Mouse (Mus musculus): Measurements from ENCODE around the gene Fezf1. TPM values are rescaled to one million over a fixed set of nuclear protein-coding genes. Genes with fewer than 3 reads are reported as not detected.

Fezf1 gene
- total RNA-seq, 2 experiments from 2014 or later = not detected

GRCm38 (mm10) chr6:23249053-23249401, 865 bp upstream of the Fezf1 start:
- ATAC-seq (replicated peaks; ENCODE audit: low FRiP score, poor library complexity, severe bottlenecking) = no peak

GRCm38 (mm10) chr6:23247512-23248312, 450 bp downstream of the Fezf1 start:
- no peak for ATAC-seq (replicated peaks; ENCODE audit: low FRiP score, poor library complexity, severe bottlenecking)

GRCm38 (mm10) chr6:23246790-23247511, 1.2 kb downstream of the Fezf1 start:
- ATAC-seq (replicated peaks; ENCODE audit: low FRiP score, poor library complexity, severe bottlenecking) = no peak

- ATAC-seq (replicated peaks; ENCODE audit: low FRiP score, poor library complexity, severe bottlenecking) = no peak
These were observed 1.9 kb downstream of the Fezf1 start for GRCm38 (mm10) chr6:23246061-23246789.

- no peak for ATAC-seq (replicated peaks; ENCODE audit: low FRiP score, poor library complexity, severe bottlenecking)
These were observed 2.6 kb downstream of the Fezf1 start for GRCm38 (mm10) chr6:23245545-23246011.

- ATAC-seq (replicated peaks; ENCODE audit: low FRiP score, poor library complexity, severe bottlenecking) = no peak
These were observed 3.0 kb downstream of the Fezf1 start for GRCm38 (mm10) chr6:23245121-23245520.

- ATAC-seq (replicated peaks; ENCODE audit: low FRiP score, poor library complexity, severe bottlenecking) = no peak
These were observed 4.1 kb downstream of the Fezf1 start for GRCm38 (mm10) chr6:23243821-23244760.

- no peak for ATAC-seq (replicated peaks; ENCODE audit: low FRiP score, poor library complexity, severe bottlenecking)
These were observed 36.7 kb downstream of the Fezf1 start for GRCm38 (mm10) chr6:23211499-23211898.

GRCm38 (mm10) chr6:23207791-23208190, 40.4 kb downstream of the Fezf1 start:
- ATAC-seq (replicated peaks; ENCODE audit: low FRiP score, poor library complexity, severe bottlenecking) = no peak

- no peak for ATAC-seq (replicated peaks; ENCODE audit: low FRiP score, poor library complexity, severe bottlenecking)
These were observed 45.5 kb downstream of the Fezf1 start for GRCm38 (mm10) chr6:23202630-23203029.

Other genes starting within 250 kb of the Fezf1 start
- not detected in 2 replicates for gene Aass, start 115.4 kb downstream of the Fezf1 start, total RNA-seq (2015; ENCODE audit: low replicate concordance)
- gene Aass, start 115.4 kb downstream of the Fezf1 start, total RNA-seq (2017; ENCODE audit: low replicate concordance) = not detected in 2 replicates